Mouse (Mus musculus): Measurements from ENCODE around the gene Hoxd12. TPM values are rescaled to one million over a fixed set of nuclear protein-coding genes. Genes with fewer than 3 reads are reported as not detected.

Gene Hoxd12
- polyA plus RNA-seq, 1 experiment from 2014 or later, result not detected

GRCm38 (mm10) chr2:74702820-74703219 is 28.0 kb downstream of the Hoxd12 start:
- H3K36me3 ChIP-seq (ENCODE audit: control insufficient read depth, insufficient read depth, low read length), result no peaks in the 10 kb centered on the region
- no peak for ATAC-seq (ENCODE audit: low read depth)
- peak overlapping the region; percentile 75 for H3K4me2 ChIP-seq (ENCODE audit: low read depth, low read length)
- H3K27me3 ChIP-seq (ENCODE audit: control insufficient read depth, insufficient read depth, low read length), result no peaks in the 10 kb centered on the region
- no peak overlapping the region; the same call in 1 of the 2 replicates for H3K4me3 ChIP-seq (ENCODE audit: low read depth, low read length)
- H3K9me3 ChIP-seq (ENCODE audit: control insufficient read depth, low read length), result no peaks in the 10 kb centered on the region
- peaks cover 14% of the 10 kb centered on the region; the same call in 1 of the 2 replicates for H3K4me1 ChIP-seq (ENCODE audit: control insufficient read depth, insufficient read depth, low read length)
- H3K9ac ChIP-seq (replicated peaks; ENCODE audit: low read depth, low read length), result peak overlapping the region; percentile 99; the same call in 1 of the 2 replicates
- no peak overlapping the region; the same call in 1 of the 2 replicates for H3K27ac ChIP-seq (ENCODE audit: low read depth, low read length)
- 30% methylated on average over 6 of the region's 6 CpGs for WGBS

GRCm38 (mm10) chr2:74703317-74703716 is 28.5 kb downstream of the Hoxd12 start:
- Histone ChIP-seq H3K4me1 (ENCODE audit: control insufficient read depth, insufficient read depth, low read length) (peaks cover 15% of the 10 kb centered on the region; the same call in 1 of the 2 replicates), H3K9me3 (ENCODE audit: control insufficient read depth, low read length) (no peaks in the 10 kb centered on the region), H3K9ac (replicated peaks; ENCODE audit: low read depth, low read length) (peak overlapping the region; percentile 99), H3K4me2 (ENCODE audit: low read depth, low read length) (peak overlapping the region; percentile 75), H3K27me3 (ENCODE audit: control insufficient read depth, insufficient read depth, low read length) (no peaks in the 10 kb centered on the region), H3K4me3 (ENCODE audit: low read depth, low read length) (peak overlapping the region; percentile 77), H3K36me3 (ENCODE audit: control insufficient read depth, insufficient read depth, low read length) (no peaks in the 10 kb centered on the region), H3K27ac (ENCODE audit: low read depth, low read length) (peak overlapping the region; percentile 100)
- no peak for ATAC-seq (ENCODE audit: low read depth)
- 17% methylated on average over 10 of the region's 10 CpGs for WGBS

- Histone ChIP-seq H3K9me3 (ENCODE audit: control insufficient read depth, low read length) (no peaks in the 10 kb centered on the region), H3K27me3 (ENCODE audit: control insufficient read depth, insufficient read depth, low read length) (no peaks in the 10 kb centered on the region), H3K4me2 (ENCODE audit: low read depth, low read length) (peak overlapping the region; percentile 75), H3K4me3 (ENCODE audit: low read depth, low read length) (peak overlapping the region; percentile 77), H3K4me1 (ENCODE audit: control insufficient read depth, insufficient read depth, low read length) (peaks cover 20% of the 10 kb centered on the region; the same call in 1 of the 2 replicates), H3K9ac (replicated peaks; ENCODE audit: low read depth, low read length) (peak overlapping the region; percentile 99), H3K27ac (ENCODE audit: low read depth, low read length) (peak overlapping the region; percentile 100), H3K36me3 (ENCODE audit: control insufficient read depth, insufficient read depth, low read length) (no peaks in the 10 kb centered on the region)
- ATAC-seq (ENCODE audit: low read depth), result no peak
- WGBS, result 4% methylated on average over 21 of the region's 26 CpGs
Observed at GRCm38 (mm10) chr2:74703720-74704392, 29.0 kb downstream of the Hoxd12 start.

- H3K4me2 ChIP-seq (ENCODE audit: low read depth, low read length), result peak within 1 kb of the TSS; percentile 75
- H3K9me3 ChIP-seq (ENCODE audit: control insufficient read depth, low read length), result no peaks in the 10 kb centered on the region
- peak within 1 kb of the TSS; percentile 99 for H3K9ac ChIP-seq (replicated peaks; ENCODE audit: low read depth, low read length)
- H3K27ac ChIP-seq (ENCODE audit: low read depth, low read length), result peak within 1 kb of the TSS; percentile 100
- no peaks in the 10 kb centered on the region for H3K27me3 ChIP-seq (ENCODE audit: control insufficient read depth, insufficient read depth, low read length)
- H3K4me1 ChIP-seq (ENCODE audit: control insufficient read depth, insufficient read depth, low read length), result peaks cover 24% of the 10 kb centered on the region; the same call in 1 of the 2 replicates
- H3K4me3 ChIP-seq (ENCODE audit: low read depth, low read length), result peak within 1 kb of the TSS; percentile 77
- no peaks in the 10 kb centered on the region for H3K36me3 ChIP-seq (ENCODE audit: control insufficient read depth, insufficient read depth, low read length)
- WGBS, result under 1% methylated on average over 43 of the region's 52 CpGs
- peak; percentile 52 for ATAC-seq (ENCODE audit: low read depth)
Observed at GRCm38 (mm10) chr2:74704393-74704998, 29.7 kb downstream of the Hoxd12 start, which contains the start of gene Hoxd8. TSS of gene Hoxd8 (plus strand) at chr2:74704615.

- peaks cover 30% of the 10 kb centered on the region for H3K4me1 ChIP-seq (ENCODE audit: control insufficient read depth, insufficient read depth, low read length)
- ATAC-seq (ENCODE audit: low read depth), result no peak; the same call in 1 of the 2 replicates
- H3K9me3 ChIP-seq (ENCODE audit: control insufficient read depth, low read length), result no peaks in the 10 kb centered on the region
- 0% methylated on average over 34 of the region's 66 CpGs for WGBS
- no peaks in the 10 kb centered on the region for H3K36me3 ChIP-seq (ENCODE audit: control insufficient read depth, insufficient read depth, low read length)
- H3K27me3 ChIP-seq (ENCODE audit: control insufficient read depth, insufficient read depth, low read length), result no peaks in the 10 kb centered on the region
- H3K4me2 ChIP-seq (ENCODE audit: low read depth, low read length), result peak overlapping the region; percentile 75
- H3K9ac ChIP-seq (replicated peaks; ENCODE audit: low read depth, low read length), result peak overlapping the region; percentile 99
- peak overlapping the region; percentile 100 for H3K27ac ChIP-seq (ENCODE audit: low read depth, low read length)
- peak overlapping the region; percentile 77 for H3K4me3 ChIP-seq (ENCODE audit: low read depth, low read length)
Observed at GRCm38 (mm10) chr2:74704999-74705466, 30.2 kb downstream of the Hoxd12 start.

GRCm38 (mm10) chr2:74705467-74706089 is 30.8 kb downstream of the Hoxd12 start:
- peak; percentile 70 for ATAC-seq (ENCODE audit: low read depth)
- H3K9me3 ChIP-seq (ENCODE audit: control insufficient read depth, low read length), result no peaks in the 10 kb centered on the region
- WGBS, result under 1% methylated on average over 58 of the region's 85 CpGs
- peak overlapping the region; percentile 75 for H3K4me2 ChIP-seq (ENCODE audit: low read depth, low read length)
- no peaks in the 10 kb centered on the region for H3K36me3 ChIP-seq (ENCODE audit: control insufficient read depth, insufficient read depth, low read length)
- H3K27ac ChIP-seq (ENCODE audit: low read depth, low read length), result peak overlapping the region; percentile 100
- peaks cover 35% of the 10 kb centered on the region for H3K4me1 ChIP-seq (ENCODE audit: control insufficient read depth, insufficient read depth, low read length)
- H3K27me3 ChIP-seq (ENCODE audit: control insufficient read depth, insufficient read depth, low read length), result no peaks in the 10 kb centered on the region
- peak overlapping the region; percentile 99 for H3K9ac ChIP-seq (replicated peaks; ENCODE audit: low read depth, low read length)
- H3K4me3 ChIP-seq (ENCODE audit: low read depth, low read length), result peak overlapping the region; percentile 77

- peak overlapping the region; percentile 99 for H3K9ac ChIP-seq (replicated peaks; ENCODE audit: low read depth, low read length)
- no peaks in the 10 kb centered on the region for H3K9me3 ChIP-seq (ENCODE audit: control insufficient read depth, low read length)
- no peak for ATAC-seq (ENCODE audit: low read depth)
- no peaks in the 10 kb centered on the region for H3K27me3 ChIP-seq (ENCODE audit: control insufficient read depth, insufficient read depth, low read length)
- H3K27ac ChIP-seq (ENCODE audit: low read depth, low read length), result peak overlapping the region; percentile 100
- H3K36me3 ChIP-seq (ENCODE audit: control insufficient read depth, insufficient read depth, low read length), result no peaks in the 10 kb centered on the region
- WGBS, result under 1% methylated on average over 13 of the region's 13 CpGs
- H3K4me2 ChIP-seq (ENCODE audit: low read depth, low read length), result peak overlapping the region; percentile 75
- H3K4me3 ChIP-seq (ENCODE audit: low read depth, low read length), result peak overlapping the region; percentile 77
- H3K4me1 ChIP-seq (ENCODE audit: control insufficient read depth, insufficient read depth, low read length), result peaks cover 39% of the 10 kb centered on the region
Observed at GRCm38 (mm10) chr2:74706393-74706960, 31.7 kb downstream of the Hoxd12 start.

- Histone ChIP-seq H3K4me2 (ENCODE audit: low read depth, low read length) (peak overlapping the region; percentile 75), H3K9ac (replicated peaks; ENCODE audit: low read depth, low read length) (peak overlapping the region; percentile 56), H3K9me3 (ENCODE audit: control insufficient read depth, low read length) (no peaks in the 10 kb centered on the region), H3K27ac (ENCODE audit: low read depth, low read length) (peak overlapping the region; percentile 73), H3K4me1 (ENCODE audit: control insufficient read depth, insufficient read depth, low read length) (peaks cover 39% of the 10 kb centered on the region), H3K36me3 (ENCODE audit: control insufficient read depth, insufficient read depth, low read length) (no peaks in the 10 kb centered on the region), H3K27me3 (ENCODE audit: control insufficient read depth, insufficient read depth, low read length) (no peaks in the 10 kb centered on the region), H3K4me3 (ENCODE audit: low read depth, low read length) (peak overlapping the region; percentile 77)
- 11% methylated on average over 7 of the region's 7 CpGs for WGBS
- ATAC-seq (ENCODE audit: low read depth), result no peak
Observed at GRCm38 (mm10) chr2:74707599-74707998, 32.8 kb downstream of the Hoxd12 start.
